Mouse (Mus musculus) erythroblast, embryonic 14.5 days (primary cell): Measurements from ENCODE around the gene Bex6.

ENCODE experiments used
- GATA1 ChIP-seq: IDR thresholded peaks from 2 replicates; pipeline ENCODE4 v1.6.1; 2012; ENCODE audit warnings: low read length, inconsistent platforms, mixed read lengths
- TAL1 ChIP-seq: IDR thresholded peaks from 3 replicates; pipeline ENCODE4 v1.6.1; 2012; ENCODE audit warnings: low read length, inconsistent platforms, mixed read lengths

- no peak for TF ChIP-seq GATA1
- TF ChIP-seq TAL1 = no peak
Observed at GRCm38 (mm10) chr16:32154437-32154836, 25.2 kb upstream of the Bex6 start.
